Comparison of ENCODE assay signal across 8 mouse cellular contexts in genomic region chr17:46298220-46298913, GRCm38 (mm10). TPM values are rescaled to one million over a fixed set of nuclear protein-coding genes. Genes with fewer than 3 reads are reported as not detected.
DNase-seq lines count a peak whose midpoint lies in the region; ATAC-seq and TF ChIP-seq lines count a peak whose summit lies in the region.

No protein-coding gene starts in this region.

- no peak overlapping the region for H3K27ac ChIP-seq in bone marrow, adult 2 months (ENCODE audit: control insufficient read depth, insufficient read depth, low read depth, low read length, poor library complexity)
- H3K27ac ChIP-seq in embryonic facial prominence, embryonic 15.5 days (replicated peaks) = no peak overlapping the region
- H3K27ac ChIP-seq in heart, embryonic 10.5 days = peak overlapping the region; percentile 42
- H3K27ac ChIP-seq in kidney, embryonic 14.5 days (ENCODE audit: low read depth, low read length) = no peak overlapping the region
- H3K27ac ChIP-seq in limb, embryonic 15.5 days = no peak overlapping the region

- ATAC-seq in embryonic facial prominence, embryonic 15.5 days (ENCODE audit: insufficient number of reproducible peaks, low FRiP score, low TSS enrichment, low read depth) = peak; percentile 80; the same call in 1 of the 2 replicates
- peak; percentile 88 for ATAC-seq in kidney, embryonic 14.5 days (ENCODE audit: low FRiP score, low TSS enrichment)
- peak; percentile 66 for ATAC-seq in limb, embryonic 15.5 days (ENCODE audit: insufficient number of reproducible peaks, low FRiP score, low TSS enrichment, low read depth)

- H3K4me2 ChIP-seq in embryonic facial prominence, embryonic 15.5 days (replicated peaks) = peak overlapping the region; percentile 92
- H3K4me2 ChIP-seq in kidney, embryonic 14.5 days (replicated peaks; ENCODE audit: low read depth, low read length) = peak overlapping the region; percentile 100
- peak overlapping the region; percentile 99 for H3K4me2 ChIP-seq in limb, embryonic 15.5 days

- H3K4me3 ChIP-seq in bone marrow, adult 2 months (replicated peaks; ENCODE audit: control insufficient read depth, low read depth, low read length) = no peak overlapping the region
- peak overlapping the region; percentile 55 for H3K4me3 ChIP-seq in embryonic facial prominence, embryonic 15.5 days (replicated peaks)
- H3K4me3 ChIP-seq in heart, embryonic 10.5 days = peak overlapping the region; percentile 75
- peak overlapping the region; percentile 59 for H3K4me3 ChIP-seq in kidney, embryonic 14.5 days (ENCODE audit: low read length)
- H3K4me3 ChIP-seq in limb, embryonic 15.5 days = peak overlapping the region; percentile 64

- peak; percentile 54 for DNase-seq in 416B (ENCODE audit: low read depth)
- DNase-seq in heart, embryonic 10.5 days (ENCODE audit: low spot score) = peak; percentile 92
- peak; percentile 32 to 61 for DNase-seq in monocyte, adult 2 months (ENCODE audit: low read depth in 1 of 2, low spot score in 2 of 2)
- DNase-seq in spleen, postnatal 14 days (ENCODE audit: low spot score in 2 of 2) = peak; percentile 39 to 63

- peak; percentile 71 for TF ChIP-seq CTCF in bone marrow, adult 2 months (IDR thresholded peaks at IDR 0.05; ENCODE audit: control insufficient read depth, insufficient read depth, low read length)

- H3K27me3 ChIP-seq in embryonic facial prominence, embryonic 15.5 days = peaks cover 42% of the 10 kb centered on the region
- peaks cover 96% of the 10 kb centered on the region for H3K27me3 ChIP-seq in heart, embryonic 10.5 days (ENCODE audit: insufficient read depth, poor library complexity, severe bottlenecking)
- H3K27me3 ChIP-seq in kidney, embryonic 14.5 days (ENCODE audit: control insufficient read depth, insufficient read depth, low read length) = peaks cover 53% of the 10 kb centered on the region
- H3K27me3 ChIP-seq in limb, embryonic 15.5 days = peaks cover 53% of the 10 kb centered on the region

- H3K36me3 ChIP-seq in embryonic facial prominence, embryonic 15.5 days = no peaks in the 10 kb centered on the region; the same call in 1 of the 2 replicates
- H3K36me3 ChIP-seq in heart, embryonic 10.5 days = 0 out of 2 replicates have a peak, but pooled peaks cover 2% of the 10 kb centered on the region
- H3K36me3 ChIP-seq in kidney, embryonic 14.5 days (ENCODE audit: control insufficient read depth, insufficient read depth, low read length) = peaks cover 2% of the 10 kb centered on the region; the same call in 1 of the 2 replicates
- 0 out of 2 replicates have a peak, but pooled peaks cover 3% of the 10 kb centered on the region for H3K36me3 ChIP-seq in limb, embryonic 15.5 days

- peaks cover 4% of the 10 kb centered on the region for H3K4me1 ChIP-seq in bone marrow, adult 2 months (ENCODE audit: control insufficient read depth, insufficient read depth, low read length)
- peaks cover 21% of the 10 kb centered on the region for H3K4me1 ChIP-seq in embryonic facial prominence, embryonic 15.5 days
- H3K4me1 ChIP-seq in heart, embryonic 10.5 days = peaks cover 24% of the 10 kb centered on the region
- H3K4me1 ChIP-seq in kidney, embryonic 14.5 days (ENCODE audit: control insufficient read depth, insufficient read depth, low read length) = 0 out of 2 replicates have a peak, but pooled peaks cover 8% of the 10 kb centered on the region
- H3K4me1 ChIP-seq in limb, embryonic 15.5 days = peaks cover 22% of the 10 kb centered on the region

- no peak for TF ChIP-seq POLR2A in bone marrow, adult 2 months (IDR thresholded peaks at IDR 0.05; ENCODE audit: borderline replicate concordance, control insufficient read depth, low read depth, low read length)

- 2% methylated on average over 48 of the region's 48 CpGs for WGBS in bone marrow, adult 2 months
- 0% methylated on average over 48 of the region's 48 CpGs for WGBS in embryonic facial prominence, embryonic 15.5 days
- under 1% methylated on average over 48 of the region's 48 CpGs for WGBS in heart, embryonic 10.5 days
- under 1% methylated on average over 39 of the region's 48 CpGs for WGBS in kidney, embryonic 14.5 days
- WGBS in limb, embryonic 15.5 days = under 1% methylated on average over 48 of the region's 48 CpGs

- H3K9ac ChIP-seq in embryonic facial prominence, embryonic 15.5 days = peak overlapping the region; percentile 15
- peak overlapping the region; percentile 57 for H3K9ac ChIP-seq in kidney, embryonic 14.5 days (ENCODE audit: low read depth, low read length)
- H3K9ac ChIP-seq in limb, embryonic 15.5 days = peak overlapping the region; percentile 64

- H3K9me3 ChIP-seq in embryonic facial prominence, embryonic 15.5 days (replicated peaks) = no peaks in the 10 kb centered on the region
- no peaks in the 10 kb centered on the region for H3K9me3 ChIP-seq in heart, embryonic 10.5 days
- no peaks in the 10 kb centered on the region for H3K9me3 ChIP-seq in kidney, embryonic 14.5 days (ENCODE audit: control insufficient read depth, low read length)
- no peaks in the 10 kb centered on the region for H3K9me3 ChIP-seq in limb, embryonic 15.5 days

RNA-seq across cellular contexts. Expression of gene Dlk2, which starts 1.1 kb away (rescaled TPM):
- polyA plus RNA-seq in bone marrow, adult 2 months (2011; ENCODE audit: insufficient read depth, insufficient read length, low replicate concordance, missing spikeins) = not detected in 2 replicates
- polyA plus RNA-seq in embryonic facial prominence, embryonic 15.5 days (2015; fragmentation: Nextera tagmentation; extraction: Ambion mirVana) = 16.6 and 16.8 TPM in 2 replicates
- polyA plus RNA-seq in heart, embryonic 10.5 days (2016; fragmentation: Nextera tagmentation; extraction: Ambion mirVana) = 0.36 and 0.77 TPM in 2 replicates
- polyA plus RNA-seq in kidney, embryonic 14.5 days (2014; fragmentation: Nextera tagmentation; extraction: Ambion mirVana) = not detected in 2 replicates
- 14.5 and 15.2 TPM in 2 replicates for polyA plus RNA-seq in limb, embryonic 15.5 days (2015; fragmentation: Nextera tagmentation; extraction: Ambion mirVana)

RNA-seq across cellular contexts. Expression of gene Tjap1, which starts 15.5 kb away (rescaled TPM):
- 20.0 and 28.9 TPM in 2 replicates for polyA plus RNA-seq in bone marrow, adult 2 months (2011; ENCODE audit: insufficient read depth, insufficient read length, low replicate concordance, missing spikeins)
- 56.0 and 64.0 TPM in 2 replicates for polyA plus RNA-seq in embryonic facial prominence, embryonic 15.5 days (2015; fragmentation: Nextera tagmentation; extraction: Ambion mirVana)
- 46.5 and 55.8 TPM in 2 replicates for polyA plus RNA-seq in heart, embryonic 10.5 days (2016; fragmentation: Nextera tagmentation; extraction: Ambion mirVana)
- polyA plus RNA-seq in kidney, embryonic 14.5 days (2014; fragmentation: Nextera tagmentation; extraction: Ambion mirVana) = 38.5 and 39.4 TPM in 2 replicates
- 50.9 and 58.6 TPM in 2 replicates for polyA plus RNA-seq in limb, embryonic 15.5 days (2015; fragmentation: Nextera tagmentation; extraction: Ambion mirVana)

RNA-seq across cellular contexts. Expression of gene Abcc10, which starts 29.8 kb away (rescaled TPM):
- 4.0 and 9.0 TPM in 2 replicates for polyA plus RNA-seq in bone marrow, adult 2 months (2011; ENCODE audit: insufficient read depth, insufficient read length, low replicate concordance, missing spikeins)
- 5.8 and 6.7 TPM in 2 replicates for polyA plus RNA-seq in embryonic facial prominence, embryonic 15.5 days (2015; fragmentation: Nextera tagmentation; extraction: Ambion mirVana)
- 5.4 and 7.3 TPM in 2 replicates for polyA plus RNA-seq in heart, embryonic 10.5 days (2016; fragmentation: Nextera tagmentation; extraction: Ambion mirVana)
- polyA plus RNA-seq in kidney, embryonic 14.5 days (2014; fragmentation: Nextera tagmentation; extraction: Ambion mirVana) = 3.5 and 4.6 TPM in 2 replicates
- polyA plus RNA-seq in limb, embryonic 15.5 days (2015; fragmentation: Nextera tagmentation; extraction: Ambion mirVana) = 5.9 and 6.3 TPM in 2 replicates

RNA-seq across cellular contexts. Expression of gene Lrrc73, which starts 45.0 kb away (rescaled TPM):
- 1.4 and 2.4 TPM in 2 replicates for polyA plus RNA-seq in bone marrow, adult 2 months (2011; ENCODE audit: insufficient read depth, insufficient read length, low replicate concordance, missing spikeins)
- 2.3 and 3.7 TPM in 2 replicates for polyA plus RNA-seq in embryonic facial prominence, embryonic 15.5 days (2015; fragmentation: Nextera tagmentation; extraction: Ambion mirVana)
- 0.33 and 0.38 TPM in 2 replicates for polyA plus RNA-seq in heart, embryonic 10.5 days (2016; fragmentation: Nextera tagmentation; extraction: Ambion mirVana)
- 0.54 and 0.92 TPM in 2 replicates for polyA plus RNA-seq in kidney, embryonic 14.5 days (2014; fragmentation: Nextera tagmentation; extraction: Ambion mirVana)
- polyA plus RNA-seq in limb, embryonic 15.5 days (2015; fragmentation: Nextera tagmentation; extraction: Ambion mirVana) = 1.3 and 1.4 TPM in 2 replicates

RNA-seq across cellular contexts. Expression of gene Yipf3, which starts 50.5 kb away (rescaled TPM):
- polyA plus RNA-seq in bone marrow, adult 2 months (2011; ENCODE audit: insufficient read depth, insufficient read length, low replicate concordance, missing spikeins) = 75.6 and 103 TPM in 2 replicates
- 141 and 147 TPM in 2 replicates for polyA plus RNA-seq in embryonic facial prominence, embryonic 15.5 days (2015; fragmentation: Nextera tagmentation; extraction: Ambion mirVana)
- 77.0 and 83.9 TPM in 2 replicates for polyA plus RNA-seq in heart, embryonic 10.5 days (2016; fragmentation: Nextera tagmentation; extraction: Ambion mirVana)
- polyA plus RNA-seq in kidney, embryonic 14.5 days (2014; fragmentation: Nextera tagmentation; extraction: Ambion mirVana) = 102 and 106 TPM in 2 replicates
- 133 and 162 TPM in 2 replicates for polyA plus RNA-seq in limb, embryonic 15.5 days (2015; fragmentation: Nextera tagmentation; extraction: Ambion mirVana)
